Mouse (Mus musculus): ENCODE measurements around the gene Ctnnd1.
"Not testable (repeated sequence)": the region's sequence is repeated elsewhere in the genome, so short reads cannot be mapped to it uniquely, and the experiment has no call there.

Gene Ctnnd1

DNA sequence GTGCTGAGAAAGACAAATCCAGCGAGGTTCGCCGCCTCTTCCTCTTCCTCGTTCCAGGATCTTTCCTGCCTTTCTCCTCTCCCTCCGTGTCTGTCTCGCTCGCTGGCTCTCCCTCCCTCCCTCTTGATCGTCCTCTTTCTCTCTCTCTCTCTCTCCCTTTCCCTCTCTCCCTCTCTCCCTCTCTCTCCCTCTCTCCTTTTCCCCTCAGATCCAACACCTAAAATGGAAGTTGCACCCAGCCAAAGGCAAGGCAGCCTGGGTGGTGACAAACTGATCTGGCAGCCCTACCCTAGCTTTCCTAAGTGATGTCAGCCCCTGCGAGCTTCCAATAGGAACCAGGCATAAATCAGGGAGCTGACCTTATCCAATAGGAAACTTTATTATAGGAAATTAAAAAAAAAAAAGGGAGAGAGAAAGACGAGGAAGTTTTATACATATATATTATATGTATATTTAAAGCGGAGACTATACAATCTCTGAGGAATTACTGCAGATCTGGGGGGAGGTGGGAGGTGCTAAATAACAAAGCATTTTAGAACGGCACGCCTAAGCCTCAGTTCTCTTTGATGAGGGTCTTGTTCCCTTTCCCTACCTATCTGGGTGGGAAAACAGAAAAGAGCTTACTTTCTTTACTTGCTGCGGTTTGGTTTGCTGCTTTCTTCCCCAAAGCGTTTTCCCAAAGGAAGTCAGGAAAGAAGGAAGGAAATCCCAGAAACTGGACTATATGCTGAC, at the start of gene Ctnnd1:
Gene Ctnnd1, minus strand, starts transcription at position 302 of the 732 bp plus-strand sequence.
- CTCF ChIA-PET, result interaction anchor here (0.5 to 1.8 kb wide), 15 partner anchors 10 to 226 kb away, joined by 3 to 18 read pairs (median 4); no protein-coding TSS in a partner anchor

DNA sequence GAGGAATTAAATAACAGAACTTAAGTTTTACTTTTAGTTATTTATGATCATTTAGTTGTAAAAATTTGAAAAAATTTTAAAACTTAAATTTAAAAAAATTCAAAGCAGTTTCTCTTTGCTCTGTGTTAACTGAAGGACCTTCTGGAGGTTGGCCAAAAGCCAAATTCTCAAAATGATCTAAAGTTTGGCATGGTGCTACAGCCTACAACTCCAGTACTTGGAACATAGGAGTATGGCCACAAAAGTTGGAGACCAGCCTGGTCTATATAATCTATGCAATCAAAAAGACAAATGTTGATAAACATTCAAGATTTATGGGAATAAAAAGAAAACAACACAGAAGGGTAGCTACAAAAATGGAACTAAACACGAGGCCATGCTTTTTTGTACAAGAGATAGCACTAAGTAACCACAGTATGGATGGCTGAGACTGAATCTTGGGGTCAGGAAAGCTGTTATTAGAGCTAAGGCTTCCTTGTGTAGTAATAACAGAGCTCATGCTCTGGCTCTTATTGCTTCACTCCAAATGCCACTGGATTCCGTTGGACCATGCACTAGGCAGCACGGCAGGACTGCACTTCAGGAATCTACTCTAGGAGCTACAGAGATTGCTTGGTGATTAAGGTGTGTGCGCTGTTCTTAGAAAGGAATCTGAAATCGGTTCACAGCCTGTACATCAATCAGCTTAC, 44.6 kb upstream of the Ctnnd1 start:
- POLR2A ChIA-PET, result interaction anchor here in 2 of 4 experiments (0.9 to 7.4 kb wide), 12 partner anchors 10 to 80 kb away, joined by 3 to 68 read pairs (median 8); partner anchors contain the start of genes Gm19426 (in 1 of the 2), Gm28635 (in 1 of the 2), Med19 (in 1 of the 2) and Selenoh (in 1 of the 2)
- CTCF ChIA-PET, result interaction anchor here in 3 of 4 experiments (0.6 to 1.0 kb wide), 3 partner anchors 77 to 195 kb away, joined by 3 to 5 read pairs (median 3); no protein-coding TSS in a partner anchor

More for the DNA sequence above, at the start of gene Ctnnd1:
- POLR2A ChIA-PET, result interaction anchor here (0.5 to 7.7 kb wide), 83 partner anchors 9 to 1006 kb away, joined by 3 to 68 read pairs (median 5); partner anchors contain the start of genes Clp1 (in 1 of the 4), Gm19426 (in 1 of the 4), Gm28635 (in 1 of the 4) and Med19 (in 1 of the 4)

DNA sequence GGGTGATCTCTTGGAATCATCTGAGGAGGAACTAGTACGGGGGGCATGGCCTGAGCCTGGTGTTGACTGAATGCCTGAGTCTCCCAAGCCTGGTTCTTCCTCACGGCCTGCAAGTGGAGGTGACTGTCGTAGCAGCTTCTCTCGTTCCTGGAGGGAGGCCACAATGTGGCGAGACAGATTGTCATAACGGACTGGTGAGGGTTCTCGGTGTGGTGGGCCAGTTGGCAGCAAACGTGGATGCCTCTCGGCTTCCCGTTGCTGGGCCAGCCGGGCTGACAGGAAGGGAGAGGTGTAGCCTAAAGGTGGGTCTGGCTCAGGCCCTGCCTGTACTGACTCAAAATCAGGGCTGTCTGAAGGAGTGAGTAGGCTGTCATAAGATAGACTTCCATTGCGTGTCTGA, 39.5 kb upstream of the Ctnnd1 start:
- ChIA-PET CTCF (interaction anchor here in 1 of 4 experiments (1.0 kb wide), 1 partner anchor 51 kb away, joined by 4 read pairs; no protein-coding TSS in a partner anchor), POLR2A (interaction anchor here in 2 of 4 experiments (0.8 to 2.2 kb wide), 13 partner anchors 10 to 215 kb away, joined by 3 to 22 read pairs (median 5); partner anchors contain the start of genes Med19 (in 2 of the 2), Selenoh (in 2 of the 2) and Gm28635 (in 1 of the 2))

DNA sequence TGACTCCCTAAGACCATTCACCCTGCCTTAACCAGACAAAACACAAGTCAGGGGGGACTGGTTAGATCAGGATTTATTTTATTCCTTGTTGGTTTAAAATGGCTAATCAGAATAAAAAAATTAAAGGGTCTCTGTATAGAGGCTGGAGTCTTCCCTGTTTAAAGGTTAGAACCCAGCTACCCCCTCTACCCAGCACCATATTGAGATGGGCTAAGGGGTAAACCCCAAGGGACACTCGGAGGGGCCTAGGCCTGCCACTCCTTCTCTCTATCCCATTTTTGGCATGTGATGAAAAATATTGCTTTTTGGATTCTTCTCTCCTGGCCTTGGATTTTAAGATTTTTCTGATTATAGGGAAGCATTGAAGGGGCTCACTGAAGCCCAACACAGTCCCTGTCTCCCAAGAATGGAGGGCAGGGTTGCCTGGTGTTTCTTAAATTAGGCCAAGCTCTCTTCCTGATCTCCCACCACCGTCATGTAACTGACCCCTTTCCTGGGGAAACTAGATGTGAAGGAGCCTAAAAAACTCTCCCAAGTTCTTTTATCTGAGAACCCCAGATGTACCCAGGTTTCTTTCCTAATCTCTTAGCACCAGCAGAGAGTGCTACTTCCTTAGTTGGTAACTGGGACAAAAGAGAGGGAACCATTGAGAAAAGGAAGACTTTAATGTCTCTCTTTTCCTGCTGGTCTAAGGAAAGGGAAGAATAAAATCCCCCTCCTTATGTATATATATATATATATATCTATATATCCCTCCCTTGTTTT, 37.7 kb upstream of the Ctnnd1 start:
- CTCF ChIA-PET, result interaction anchor here in 1 of 4 experiments (0.6 kb wide), 1 partner anchor 27 kb away, joined by 3 read pairs; no protein-coding TSS in a partner anchor

DNA sequence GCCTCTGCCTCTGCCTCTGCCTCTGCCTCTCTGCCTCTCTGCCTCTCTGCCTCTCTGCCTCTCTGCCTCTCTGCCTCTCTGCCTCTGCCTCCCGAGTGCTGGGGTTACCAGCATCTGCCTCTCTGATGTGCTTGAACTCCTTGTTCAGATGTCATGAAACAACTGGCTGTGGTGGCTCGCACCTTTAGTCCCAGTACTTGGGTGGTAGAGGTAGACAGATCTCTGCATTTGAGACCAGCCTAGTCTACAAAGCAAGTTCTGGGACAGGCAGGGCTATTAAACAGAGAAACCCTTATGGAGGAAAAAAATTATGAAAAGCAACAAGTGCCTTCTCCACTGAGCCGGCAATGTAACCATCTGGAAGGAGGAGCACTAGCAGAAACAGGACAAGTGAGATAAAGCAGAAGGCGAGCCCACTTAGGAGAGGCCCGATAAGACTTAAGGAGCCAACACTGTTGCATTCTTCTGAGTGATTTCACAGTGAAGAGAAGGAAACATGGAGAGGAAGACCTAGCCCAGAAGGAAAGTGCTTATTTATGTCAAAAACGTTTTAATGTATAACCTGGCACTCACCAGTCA, 32.1 kb upstream of the Ctnnd1 start:
- ChIA-PET CTCF (no interaction called here), POLR2A (interaction anchor here in 2 of 4 experiments (0.6 to 1.6 kb wide), 6 partner anchors 14 to 121 kb away, joined by 3 to 4 read pairs (median 3); no protein-coding TSS in a partner anchor)

More for the DNA sequence above, 37.7 kb upstream of the Ctnnd1 start:
- POLR2A ChIA-PET, result interaction anchor here in 2 of 4 experiments (0.7 to 2.3 kb wide), 15 partner anchors 8 to 122 kb away, joined by 3 to 11 read pairs (median 4); partner anchors contain the start of genes Gm28635 (in 2 of the 2), Med19 (in 2 of the 2), Clp1 (in 1 of the 2) and Selenoh (in 1 of the 2)

DNA sequence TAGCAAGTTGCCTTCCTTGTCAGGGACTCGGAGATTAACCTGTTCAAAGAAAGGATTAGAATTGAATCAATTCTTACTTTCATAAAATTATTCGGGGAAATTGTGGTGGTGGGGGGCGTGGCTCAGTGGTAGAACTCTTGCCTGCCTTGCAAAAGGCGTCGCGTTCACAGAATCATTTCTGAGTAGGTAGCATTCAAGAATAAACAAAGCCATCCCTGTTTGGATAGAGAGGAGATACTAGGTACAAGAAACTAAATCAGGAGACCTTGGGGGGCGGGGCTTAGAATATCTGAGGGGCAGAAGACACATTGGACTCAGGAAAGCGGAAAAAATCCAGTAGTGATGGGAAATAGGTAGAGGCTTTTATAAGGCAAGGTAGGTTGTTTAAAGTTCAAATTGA, 28.5 kb upstream of the Ctnnd1 start, which contains the start of gene Tmx2:
Gene Tmx2, minus strand, starts transcription at position 125 of the 400 bp plus-strand sequence.
- CTCF ChIA-PET, result no interaction called here
- POLR2A ChIA-PET, result interaction anchor here in 1 of 4 experiments (1.0 to 1.4 kb wide), 4 partner anchors 10 to 36 kb away, joined by 3 to 7 read pairs (median 4); no protein-coding TSS in a partner anchor

DNA sequence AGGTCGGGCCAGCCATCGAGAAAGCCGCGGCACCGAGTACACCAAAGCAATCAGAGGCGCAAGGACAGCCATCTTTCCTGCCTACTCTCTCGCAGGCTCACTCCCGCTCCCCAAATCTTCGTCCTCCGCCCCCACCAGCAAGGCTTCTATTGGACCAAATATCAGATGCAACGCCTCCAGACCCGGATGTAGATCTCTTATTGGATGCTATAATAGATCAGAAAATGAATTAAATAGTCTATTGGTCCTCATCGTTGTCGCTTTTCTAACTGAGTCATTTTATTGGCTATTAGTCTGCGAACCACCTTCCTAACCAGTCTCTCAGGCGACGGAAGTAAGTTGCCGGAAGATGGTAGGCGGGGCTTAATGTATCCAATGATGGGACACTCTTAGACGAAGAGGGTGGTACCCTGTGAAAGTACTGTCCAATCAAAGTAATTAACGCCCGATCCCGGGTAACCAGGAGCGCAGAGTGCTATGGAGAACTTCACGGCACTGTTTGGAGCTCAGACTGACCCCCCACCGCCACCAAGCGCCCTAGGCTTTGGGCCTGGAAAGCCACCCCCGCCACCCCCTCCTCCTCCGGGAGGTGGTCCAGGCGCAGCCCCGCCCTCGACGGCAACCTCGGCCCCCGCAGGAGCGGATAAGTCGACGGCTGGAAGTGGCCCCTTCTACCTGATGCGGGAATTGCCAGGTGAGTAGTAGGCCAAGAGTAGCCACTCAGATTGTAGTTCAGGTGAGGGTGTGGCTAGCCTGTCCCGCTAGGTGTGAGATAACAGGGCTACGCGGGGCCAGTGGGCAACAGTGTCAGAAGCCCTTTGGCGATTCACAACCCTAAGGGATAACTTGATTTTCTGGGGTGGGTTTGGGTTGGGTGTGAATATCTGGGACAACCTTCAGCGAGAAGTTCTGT, 27.7 kb upstream of the Ctnnd1 start, which contains the start of the genes Gm28635 and Med19:
Gene Gm28635, minus strand, starts transcription at position 74 of the 913 bp plus-strand sequence.
Gene Med19, plus strand, starts transcription at position 435 of the 913 bp plus-strand sequence.
- POLR2A ChIA-PET, result interaction anchor here in 3 of 4 experiments (0.5 to 2.6 kb wide), 40 partner anchors 8 to 190 kb away, joined by 3 to 16 read pairs (median 4); partner anchors contain the start of genes Clp1 (in 2 of the 3), Ctnnd1 (in 1 of the 3), Gm19426 (in 1 of the 3) and Selenoh (in 1 of the 3)

DNA sequence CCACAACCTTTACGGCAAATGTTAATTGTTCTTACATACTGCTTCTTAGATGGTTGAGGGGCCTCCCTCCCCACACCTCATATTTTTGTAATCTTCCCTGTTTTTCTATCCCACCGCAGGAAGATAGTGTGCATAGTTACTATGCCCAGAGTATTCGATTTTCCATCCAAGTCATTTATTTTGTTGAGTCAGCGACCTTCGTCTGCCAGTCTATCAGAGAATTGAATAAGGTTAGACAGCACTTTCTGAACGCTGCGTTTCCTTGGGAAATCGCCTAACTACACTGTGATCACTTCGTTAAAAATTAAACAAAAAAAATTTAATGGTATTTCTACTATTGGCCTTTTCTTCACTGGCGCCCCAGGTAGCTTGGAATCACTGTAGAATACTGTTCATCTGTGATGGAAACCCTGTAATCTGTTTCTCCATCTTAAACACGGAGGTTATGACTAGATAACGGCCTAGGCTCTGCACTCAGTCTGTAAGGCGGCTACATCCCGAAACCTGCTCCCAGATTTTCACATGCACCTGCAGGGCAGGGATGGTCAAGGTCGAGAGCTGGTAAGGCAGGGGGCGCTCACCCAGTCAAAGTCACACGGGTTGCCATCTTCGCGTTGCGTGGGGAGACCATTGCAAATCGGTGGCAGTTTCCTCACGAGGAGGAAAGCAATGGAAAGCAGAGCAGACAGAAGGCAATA, 26.9 kb upstream of the Ctnnd1 start:
- POLR2A ChIA-PET, result interaction anchor here in 3 of 4 experiments (0.5 to 2.6 kb wide), 33 partner anchors 8 to 191 kb away, joined by 3 to 16 read pairs (median 4); partner anchors contain the start of genes Clp1 (in 2 of the 3), Ctnnd1 (in 2 of the 3), Gm19426 (in 1 of the 3) and Serping1 (in 1 of the 3)
- CTCF ChIA-PET, result interaction anchor here in 3 of 4 experiments (0.5 to 1.2 kb wide), 4 partner anchors 25 to 223 kb away, joined by 3 to 5 read pairs (median 4); no protein-coding TSS in a partner anchor

More for the DNA sequence above, 27.7 kb upstream of the Ctnnd1 start, which contains the start of the genes Gm28635 and Med19:
- CTCF ChIA-PET, result interaction anchor here in 3 of 4 experiments (0.6 to 1.2 kb wide), 5 partner anchors 18 to 223 kb away, joined by 3 to 4 read pairs (median 3); no protein-coding TSS in a partner anchor

DNA sequence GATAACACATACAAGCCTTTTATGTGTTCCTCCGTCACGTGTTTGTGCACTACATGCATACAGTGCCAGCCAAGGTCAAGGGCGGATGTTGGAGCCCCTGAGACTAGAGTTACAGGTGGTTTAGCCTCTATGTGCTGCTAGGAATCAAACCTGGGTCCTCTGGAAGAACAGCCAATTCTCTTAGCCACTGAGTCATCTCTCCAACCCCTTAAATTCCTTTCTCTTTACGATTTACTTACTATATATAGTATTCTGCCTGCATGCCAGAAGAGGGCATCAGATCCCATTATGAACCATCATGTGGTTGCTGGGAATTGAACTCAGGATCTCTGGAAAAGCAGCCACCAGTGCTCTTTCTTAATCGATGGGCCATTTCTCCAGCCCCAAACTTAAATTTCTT, 21.0 kb upstream of the Ctnnd1 start:
- POLR2A ChIA-PET, result interaction anchor here in 2 of 4 experiments (0.7 to 8.3 kb wide), 10 partner anchors 10 to 212 kb away, joined by 3 to 76 read pairs (median 10); partner anchors contain the start of genes Gm19426 (in 2 of the 2) and Ube2l6 (in 1 of the 2)
- CTCF ChIA-PET, result not testable (repeated sequence)

DNA sequence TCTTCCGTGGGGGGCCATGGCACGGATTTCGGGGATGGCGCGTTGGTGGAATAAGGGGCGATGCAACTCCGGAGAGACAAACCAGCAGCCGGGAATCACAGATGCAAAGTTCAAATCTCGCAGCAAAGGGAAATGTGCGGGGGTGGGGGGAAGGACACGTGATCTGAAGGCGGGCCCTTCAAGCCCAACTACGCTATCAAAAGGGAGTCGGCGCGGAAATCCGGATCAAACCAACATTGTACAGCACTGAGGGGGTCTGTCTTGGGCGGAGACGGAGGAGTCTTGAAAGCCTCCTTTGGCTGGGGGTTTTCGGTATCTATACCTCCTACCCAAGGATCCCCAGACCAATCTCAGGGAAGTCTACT, 20.0 kb upstream of the Ctnnd1 start, which contains the start of gene Selenoh:
Gene Selenoh, minus strand, starts transcription at position 202 of the 365 bp plus-strand sequence.
- ChIA-PET CTCF (interaction anchor here in 2 of 4 experiments (0.6 to 0.7 kb wide), 3 partner anchors 17 to 348 kb away, joined by 3 read pairs; no protein-coding TSS in a partner anchor), POLR2A (interaction anchor here in 3 of 4 experiments (0.6 to 8.3 kb wide), 51 partner anchors 8 to 876 kb away, joined by 3 to 76 read pairs (median 5); partner anchors contain the start of genes Gm19426 (in 2 of the 3), Timm10 (in 2 of the 3), Clp1 (in 1 of the 3) and Ctnnd1 (in 1 of the 3))

DNA sequence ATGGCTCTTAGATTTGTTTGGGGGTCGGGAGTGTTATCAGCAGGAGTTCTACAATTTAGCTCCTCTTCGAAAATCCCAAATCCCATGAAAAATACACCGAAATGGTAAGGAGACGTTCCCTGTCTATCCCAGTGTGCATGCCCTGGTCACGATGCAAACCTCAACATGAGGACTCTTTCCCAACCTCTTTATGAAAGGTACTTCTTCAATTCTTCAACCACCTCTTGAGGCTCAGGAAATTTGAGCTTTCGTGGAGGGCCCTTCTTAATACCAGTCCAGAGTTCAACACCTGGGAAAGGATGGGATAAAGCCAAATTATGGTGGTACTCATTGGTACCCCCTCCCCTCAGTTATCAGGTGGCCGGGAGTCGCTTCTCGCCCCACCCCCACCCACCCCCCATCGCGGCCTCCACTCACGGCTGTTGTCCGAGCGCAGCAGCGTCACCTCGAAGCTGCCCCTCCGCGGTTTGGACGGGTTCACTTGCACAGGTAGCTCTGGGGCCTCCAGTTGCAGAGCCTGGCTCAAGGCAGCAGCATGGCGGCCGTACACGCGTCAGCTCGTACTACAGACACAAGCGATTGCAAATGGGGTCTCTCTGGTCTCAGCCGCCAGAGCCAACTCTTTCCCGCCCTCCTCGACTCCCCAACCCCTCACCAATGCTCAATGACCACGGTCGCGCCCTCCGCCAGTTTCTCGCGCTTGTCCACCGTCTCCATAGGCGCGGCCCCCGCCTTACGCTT, 19.4 kb upstream of the Ctnnd1 start:
- ChIA-PET CTCF (interaction anchor here in 2 of 4 experiments (0.6 to 1.0 kb wide), 5 partner anchors 16 to 349 kb away, joined by 3 read pairs; partner anchors contain the start of gene Ube2l6 (in 1 of the 2)), POLR2A (interaction anchor here in 3 of 4 experiments (0.6 to 8.3 kb wide), 76 partner anchors 8 to 875 kb away, joined by 3 to 76 read pairs (median 4); partner anchors contain the start of genes Ctnnd1 (in 2 of the 3), Gm19426 (in 2 of the 3), Gm28635 (in 2 of the 3) and Med19 (in 2 of the 3))

DNA sequence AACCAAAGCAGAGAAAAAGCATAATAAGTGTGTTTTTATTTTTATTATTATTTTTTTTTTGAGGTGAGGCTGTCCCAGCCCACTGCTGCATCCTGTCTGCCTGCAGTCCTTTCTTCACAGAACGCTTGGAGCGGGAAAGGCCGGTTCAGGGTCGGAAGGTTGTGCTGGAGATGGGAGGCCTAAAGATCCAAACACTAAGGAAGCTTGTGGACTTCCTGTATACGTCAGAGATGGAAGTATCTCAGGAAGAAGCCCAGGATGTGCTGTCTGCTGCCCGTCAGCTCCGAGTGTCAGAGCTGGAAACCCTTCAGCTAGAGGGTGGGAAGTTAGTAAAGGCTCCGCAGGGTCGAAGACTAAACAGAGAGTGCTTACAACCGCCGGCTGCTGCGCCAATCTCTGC, 15.5 kb upstream of the Ctnnd1 start:
- POLR2A ChIA-PET, result interaction anchor here in 3 of 4 experiments (0.6 to 8.3 kb wide), 34 partner anchors 11 to 209 kb away, joined by 3 to 76 read pairs (median 4); partner anchors contain the start of genes Ctnnd1 (in 2 of the 3), Gm28635 (in 2 of the 3), Clp1 (in 1 of the 3) and Med19 (in 1 of the 3)
- CTCF ChIA-PET, result no interaction called here

DNA sequence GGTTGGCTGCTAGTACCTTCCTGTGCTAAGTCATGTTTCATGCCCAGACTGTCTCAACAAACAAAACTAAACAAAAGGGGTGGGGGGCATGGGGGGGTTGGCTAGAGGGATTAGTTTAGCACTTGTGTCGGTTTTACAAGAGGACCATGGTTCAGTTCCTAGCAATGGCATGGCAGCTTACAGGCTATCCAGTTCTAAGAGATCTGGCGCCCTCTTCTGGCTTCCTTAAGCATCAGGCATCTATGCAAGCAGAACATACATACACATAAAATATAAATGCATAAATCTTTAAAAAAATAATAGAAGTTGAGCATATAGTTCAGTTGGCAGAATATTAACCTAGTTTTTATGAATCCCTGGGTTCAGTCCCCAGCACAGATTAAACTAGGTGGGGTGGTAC, 12.3 kb upstream of the Ctnnd1 start:
- POLR2A ChIA-PET, result interaction anchor here in 2 of 4 experiments (0.7 to 4.4 kb wide), 5 partner anchors 7 to 80 kb away, joined by 3 to 30 read pairs (median 3); partner anchors contain the start of gene Ctnnd1 (in 1 of the 2)
- CTCF ChIA-PET, result interaction anchor here (0.5 to 2.3 kb wide), 16 partner anchors 12 to 227 kb away, joined by 3 to 11 read pairs (median 4); partner anchors contain the start of gene Ctnnd1 (in 1 of the 4)
